Mouse (Mus musculus) E14TG2a.4 (cell line): ENCODE measurements at regions not wholly inside any gene's neighbourhood (a gene's known extent, or its start where the extent isn't known, plus 50 kb on each side); places are given as distances from the start of the nearest gene placed in this dataset.

Experiments used
- CTCF ChIP-seq: conservative IDR thresholded peaks from 2 replicates; pipeline ENCODE4 v1.5.1; 2014; ENCODE audit warnings: low read length
- NANOG ChIP-seq: IDR thresholded peaks from 2 replicates; pipeline ENCODE4 v1.6.1; 2014; ENCODE audit warnings: borderline replicate concordance, low read length, mixed read lengths
- POU5F1 ChIP-seq: IDR thresholded peaks from 2 replicates; pipeline ENCODE4 v1.6.1; 2014; ENCODE audit warnings: low read length, borderline replicate concordance

DNA sequence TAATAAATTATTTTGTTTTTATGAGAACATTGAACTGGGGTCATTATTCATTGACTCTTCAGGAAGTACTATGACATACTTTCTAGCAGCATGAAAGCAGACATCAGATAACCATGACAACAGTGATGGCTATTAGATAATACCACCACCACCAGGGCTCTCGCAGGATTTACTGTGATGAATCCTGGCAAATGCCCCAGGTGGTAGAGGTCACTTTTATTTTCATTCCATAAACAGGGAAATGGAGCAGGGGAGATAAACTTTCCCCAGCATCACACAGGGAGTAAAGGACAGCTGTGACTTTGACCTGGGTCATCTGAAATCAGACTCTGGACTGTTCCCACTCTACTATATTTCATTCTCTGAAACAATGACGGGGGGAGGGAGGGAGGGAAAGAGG is 375.0 kb downstream of the Gja1 start:
- no peak for TF ChIP-seq CTCF
- TF ChIP-seq NANOG: no peak
- no peak for TF ChIP-seq POU5F1
